Mouse (Mus musculus) midbrain, embryonic 15.5 days (tissue): ENCODE measurements at regions not wholly inside any gene's neighbourhood (a gene's known extent, or its start where the extent isn't known, plus 50 kb on each side); places are given as distances from the start of the nearest gene placed in this dataset.

ENCODE experiments used
- ATAC-seq: fragments of 200-750 bp; cut with Nextera tagmentation; replicated peaks from 2 replicates; pipeline ENCODE4 v1.8.0; 2017; ENCODE audit warnings: moderate TSS enrichment
- H3K27ac ChIP-seq: fragments of 300-500 bp; sonication (generic); 2 replicates; pipeline ENCODE4 v1.5.1; 2015; ENCODE audit warnings: mild to moderate bottlenecking, inconsistent platforms
- H3K27me3 ChIP-seq: fragments of 300-500 bp; sonication (generic); replicated peaks from 2 replicates; pipeline ENCODE4 v1.6.1; 2015; ENCODE audit warnings: inconsistent platforms
- H3K36me3 ChIP-seq: fragments of 300-500 bp; sonication (generic); replicated peaks from 2 replicates; pipeline ENCODE4 v1.6.1; 2015; ENCODE audit warnings: inconsistent platforms
- H3K4me1 ChIP-seq: fragments of 300-500 bp; sonication (generic); 2 replicates; pipeline ENCODE4 v1.6.1; 2015; ENCODE audit warnings: inconsistent platforms
- H3K4me2 ChIP-seq: fragments of 300-500 bp; sonication (generic); 2 replicates; pipeline ENCODE4 v1.6.1; 2015; ENCODE audit warnings: inconsistent platforms, mild to moderate bottlenecking, moderate library complexity
- H3K4me3 ChIP-seq: fragments of 300-500 bp; sonication (generic); 2 replicates; pipeline ENCODE4 v1.5.1; 2015; ENCODE audit warnings: mild to moderate bottlenecking, inconsistent platforms
- H3K9ac ChIP-seq: fragments of 300-500 bp; sonication (generic); 2 replicates; pipeline ENCODE4 v1.6.1; 2015; ENCODE audit warnings: mild to moderate bottlenecking, inconsistent platforms
- H3K9me3 ChIP-seq: fragments of 300-500 bp; sonication (generic); 2 replicates; pipeline ENCODE4 v1.6.1; 2016; ENCODE audit warnings: inconsistent platforms
- WGBS: fragments of 180-500 bp; shearing (Covaris S2); methylation state at CpG from one replicate; pipeline ENCODE4 v1.1.7; 2015; ENCODE audit warnings: mixed read lengths; 5-methylcytosine and 5-hydroxymethylcytosine counted together

DNA sequence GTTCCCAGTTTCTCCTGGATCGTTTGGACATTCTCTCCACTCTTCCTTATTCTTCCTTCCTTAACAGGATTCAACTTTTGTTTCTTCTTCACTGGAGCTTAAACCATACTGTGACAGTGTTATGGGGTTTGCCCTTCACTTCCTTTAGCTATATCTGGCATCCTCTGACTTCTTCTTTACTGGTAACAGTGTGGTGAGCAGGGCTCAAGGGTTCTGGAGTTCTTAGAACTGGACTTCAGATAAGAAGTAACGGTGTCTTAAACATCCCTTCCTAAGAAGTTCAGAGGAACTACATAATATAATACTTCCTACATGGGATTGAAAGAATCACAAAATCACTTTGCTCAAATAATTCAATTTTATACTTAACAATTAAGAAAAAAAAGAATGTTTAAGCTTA lies 237.5 kb upstream of the Cited2 start:
- ATAC-seq = no peak
- Histone ChIP-seq H3K4me2 (no peak overlapping the region), H3K4me1 (no peaks in the 10 kb centered on the region), H3K36me3 (no peaks in the 10 kb centered on the region), H3K27ac (no peak overlapping the region), H3K4me3 (no peak overlapping the region), H3K9ac (no peak overlapping the region), H3K27me3 (no peaks in the 10 kb centered on the region), H3K9me3 (no peaks in the 10 kb centered on the region)
- 95% methylated on average over 2 of the region's 2 CpGs for WGBS

- ATAC-seq = no peak
- Histone ChIP-seq H3K4me2 (no peak overlapping the region), H3K27me3 (no peaks in the 10 kb centered on the region), H3K9ac (no peak overlapping the region), H3K36me3 (no peaks in the 10 kb centered on the region), H3K4me1 (no peaks in the 10 kb centered on the region), H3K4me3 (no peak overlapping the region), H3K9me3 (no peaks in the 10 kb centered on the region), H3K27ac (no peak overlapping the region)
- WGBS = 97% methylated on average over 3 of the region's 3 CpGs
Measured at GRCm38 (mm10) chr10:17486011-17486410, 237.0 kb upstream of the Cited2 start.

DNA sequence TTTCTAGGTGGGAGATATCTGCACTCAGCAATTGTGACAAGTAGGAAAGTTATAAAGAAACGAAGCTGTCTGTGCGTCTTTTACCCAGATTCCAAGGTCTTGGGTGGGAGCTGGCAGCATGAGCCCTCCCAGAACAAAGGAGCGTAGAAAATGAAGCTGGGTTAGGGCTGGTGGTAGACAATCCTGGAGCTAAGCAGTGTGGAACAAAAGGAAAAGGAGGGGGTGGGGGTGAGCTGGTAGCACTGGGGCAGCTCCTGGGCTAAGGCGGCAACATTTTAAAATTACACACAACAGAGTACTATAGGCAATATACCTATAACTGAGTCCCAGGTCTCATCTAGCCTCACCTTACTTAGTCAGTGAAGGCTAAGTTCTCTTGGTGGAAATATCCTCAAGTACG lies 235.6 kb upstream of the Cited2 start:
- no peak overlapping the region for H3K27ac ChIP-seq
- 0 out of 2 replicates have a peak, but pooled peaks have one; percentile 50 for ATAC-seq
- no peaks in the 10 kb centered on the region for H3K36me3 ChIP-seq
- no peak overlapping the region for H3K4me2 ChIP-seq
- H3K9ac ChIP-seq = no peak overlapping the region
- whole genome bisulfite sequencing = 48% methylated on average over 5 of the region's 5 CpGs
- no peaks in the 10 kb centered on the region for H3K4me1 ChIP-seq
- H3K27me3 ChIP-seq = no peaks in the 10 kb centered on the region
- H3K4me3 ChIP-seq = no peak overlapping the region
- no peaks in the 10 kb centered on the region for H3K9me3 ChIP-seq

- Histone ChIP-seq H3K27me3 (no peaks in the 10 kb centered on the region), H3K4me1 (no peaks in the 10 kb centered on the region), H3K9ac (no peak overlapping the region), H3K27ac (no peak overlapping the region), H3K36me3 (no peaks in the 10 kb centered on the region), H3K9me3 (no peaks in the 10 kb centered on the region), H3K4me2 (no peak overlapping the region), H3K4me3 (no peak overlapping the region)
- 94% methylated on average over 5 of the region's 5 CpGs for WGBS
- no peak for ATAC-seq
Measured at GRCm38 (mm10) chr10:17491611-17492305, 231.3 kb upstream of the Cited2 start.

DNA sequence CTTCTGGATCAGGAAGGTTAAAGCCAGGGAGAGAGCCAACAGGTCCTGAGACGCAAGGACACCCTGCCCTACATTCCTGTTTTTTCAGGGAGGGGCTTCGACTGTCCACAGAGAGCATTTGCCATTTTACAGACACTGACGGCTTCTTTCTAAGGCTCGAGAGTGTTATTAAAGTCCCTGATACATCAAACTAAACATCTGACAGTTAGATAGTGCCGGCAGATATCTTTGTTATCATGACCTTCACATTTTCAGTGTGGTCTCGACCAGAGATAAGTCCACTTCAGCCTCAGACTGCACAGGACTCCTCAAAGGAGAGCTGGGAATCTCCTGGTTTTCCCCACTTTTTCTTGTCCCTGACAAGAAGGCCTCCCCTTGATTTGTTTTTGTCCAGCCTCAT lies 229.9 kb upstream of the Cited2 start:
- 79% methylated on average over 6 of the region's 6 CpGs for WGBS
- Histone ChIP-seq H3K36me3 (no peaks in the 10 kb centered on the region), H3K4me2 (no peak overlapping the region), H3K27ac (no peak overlapping the region), H3K27me3 (no peaks in the 10 kb centered on the region), H3K4me1 (no peaks in the 10 kb centered on the region), H3K4me3 (no peak overlapping the region), H3K9ac (no peak overlapping the region), H3K9me3 (0 out of 2 replicates have a peak, but pooled peaks cover 2% of the 10 kb centered on the region)
- no peak for ATAC-seq

DNA sequence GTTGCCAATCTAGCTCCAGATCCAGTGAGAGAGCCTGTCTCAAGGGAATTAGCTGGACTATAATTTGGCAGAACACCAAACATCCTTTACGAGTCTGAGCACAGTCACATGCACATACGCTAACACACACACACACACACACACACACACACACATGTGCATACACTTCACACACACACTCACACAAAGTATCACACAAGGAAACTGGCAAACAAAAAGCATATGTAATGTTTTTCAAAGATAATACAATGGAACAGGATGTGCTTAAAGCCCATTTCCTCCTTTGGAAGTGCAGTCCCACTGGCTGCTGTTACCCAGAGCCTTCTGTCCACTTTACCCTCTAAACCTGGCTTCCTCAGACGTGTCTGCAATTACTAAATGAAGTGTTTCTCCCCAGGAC lies 226.2 kb upstream of the Cited2 start:
- 69% methylated on average over 3 of the region's 3 CpGs for WGBS
- ATAC-seq = no peak
- H3K9ac ChIP-seq = no peak overlapping the region
- H3K4me1 ChIP-seq = no peaks in the 10 kb centered on the region
- no peak overlapping the region for H3K4me3 ChIP-seq
- no peaks in the 10 kb centered on the region for H3K27me3 ChIP-seq
- no peaks in the 10 kb centered on the region for H3K36me3 ChIP-seq
- 0 out of 2 replicates have a peak, but pooled peaks cover 3% of the 10 kb centered on the region for H3K9me3 ChIP-seq
- no peak overlapping the region for H3K27ac ChIP-seq
- no peak overlapping the region for H3K4me2 ChIP-seq

DNA sequence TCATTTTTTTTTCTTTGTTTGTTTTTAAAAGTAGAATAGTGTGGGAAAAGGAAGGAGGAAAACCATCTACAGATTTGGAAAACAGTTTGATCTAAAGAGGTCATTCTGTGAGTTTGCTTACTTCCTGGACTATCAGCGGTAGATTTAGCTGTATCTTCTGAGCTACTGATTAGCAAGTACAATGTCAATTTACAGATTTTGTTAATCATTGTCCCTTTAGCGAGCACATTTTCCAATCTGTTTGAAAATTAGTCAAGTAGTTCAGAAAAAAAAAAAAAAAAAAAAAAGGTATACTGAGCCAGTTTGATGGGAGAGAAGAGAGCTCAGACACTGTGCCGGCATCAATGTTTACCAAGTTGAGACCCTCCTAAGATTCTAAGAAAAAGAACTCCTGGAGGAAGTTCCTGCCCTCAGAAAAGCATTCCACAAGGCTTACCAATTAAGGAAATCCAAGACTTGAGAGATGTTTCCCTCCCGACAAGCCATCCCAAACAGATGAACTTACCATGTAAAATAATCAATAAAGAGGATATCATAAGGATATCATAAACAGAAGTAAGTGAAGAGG lies 212.3 kb upstream of the Cited2 start:
- Histone ChIP-seq H3K4me3 (no peak overlapping the region), H3K27me3 (no peaks in the 10 kb centered on the region), H3K4me1 (no peaks in the 10 kb centered on the region), H3K9ac (no peak overlapping the region), H3K9me3 (no peaks in the 10 kb centered on the region), H3K36me3 (no peaks in the 10 kb centered on the region), H3K4me2 (no peak overlapping the region), H3K27ac (no peak overlapping the region)
- ATAC-seq = no peak
- 89% methylated on average over 4 of the region's 4 CpGs for WGBS

- no peak for ATAC-seq
- Histone ChIP-seq H3K4me1 (no peaks in the 10 kb centered on the region), H3K27ac (no peak overlapping the region), H3K9me3 (no peaks in the 10 kb centered on the region), H3K27me3 (no peaks in the 10 kb centered on the region), H3K4me3 (no peak overlapping the region), H3K4me2 (no peak overlapping the region), H3K36me3 (no peaks in the 10 kb centered on the region), H3K9ac (no peak overlapping the region)
- WGBS = 48% methylated on average over 12 of the region's 12 CpGs
Measured at GRCm38 (mm10) chr10:17511779-17512335, 211.2 kb upstream of the Cited2 start.

DNA sequence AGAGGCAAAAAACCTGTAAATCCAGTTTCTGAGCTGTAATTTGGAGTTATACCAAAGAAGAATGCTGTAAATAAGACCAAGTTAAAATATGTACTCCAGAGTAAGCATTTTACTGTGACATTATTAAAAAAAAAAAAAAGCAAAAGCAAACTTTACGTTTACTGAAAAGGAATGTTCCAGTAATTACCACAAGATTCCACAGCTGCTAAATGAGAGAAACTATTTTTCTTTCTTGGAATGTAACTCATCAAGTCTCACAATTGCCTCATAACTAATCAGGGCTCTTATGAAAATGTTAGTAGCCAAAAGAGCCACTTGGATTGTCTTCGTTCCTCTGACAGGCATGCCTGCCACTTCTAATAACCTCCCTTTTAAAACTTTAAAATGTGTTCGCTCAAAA lies 210.5 kb upstream of the Cited2 start:
- Histone ChIP-seq H3K4me3 (no peak overlapping the region), H3K9ac (no peak overlapping the region), H3K9me3 (no peaks in the 10 kb centered on the region), H3K27ac (no peak overlapping the region), H3K4me1 (no peaks in the 10 kb centered on the region), H3K4me2 (no peak overlapping the region), H3K27me3 (no peaks in the 10 kb centered on the region), H3K36me3 (no peaks in the 10 kb centered on the region)
- ATAC-seq = no peak
- 82% methylated on average over 3 of the region's 3 CpGs for WGBS

DNA sequence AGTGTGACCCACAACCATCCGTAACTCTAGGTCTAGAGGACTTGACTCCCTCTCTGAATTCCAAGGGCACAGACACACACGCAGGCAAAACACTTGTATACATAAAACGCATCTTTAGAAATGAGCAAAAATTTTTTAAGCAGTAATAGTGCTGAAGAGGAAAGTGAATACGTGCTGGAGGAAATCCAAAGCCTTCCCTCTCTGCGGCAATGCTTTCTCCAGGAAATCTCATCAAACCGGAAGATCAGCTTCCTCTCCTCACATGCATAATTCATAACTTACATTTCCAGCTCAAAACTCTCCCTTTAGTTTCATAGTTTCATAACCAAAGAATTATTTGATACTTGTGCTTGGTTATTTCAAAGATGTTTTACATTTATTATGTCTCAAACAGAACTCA lies 209.3 kb upstream of the Cited2 start:
- Histone ChIP-seq H3K9ac (no peak overlapping the region), H3K36me3 (no peaks in the 10 kb centered on the region), H3K4me2 (no peak overlapping the region), H3K4me3 (no peak overlapping the region), H3K27me3 (no peaks in the 10 kb centered on the region), H3K4me1 (no peaks in the 10 kb centered on the region), H3K27ac (no peak overlapping the region), H3K9me3 (no peaks in the 10 kb centered on the region)
- no peak for ATAC-seq
- WGBS = 90% methylated on average over 6 of the region's 6 CpGs

DNA sequence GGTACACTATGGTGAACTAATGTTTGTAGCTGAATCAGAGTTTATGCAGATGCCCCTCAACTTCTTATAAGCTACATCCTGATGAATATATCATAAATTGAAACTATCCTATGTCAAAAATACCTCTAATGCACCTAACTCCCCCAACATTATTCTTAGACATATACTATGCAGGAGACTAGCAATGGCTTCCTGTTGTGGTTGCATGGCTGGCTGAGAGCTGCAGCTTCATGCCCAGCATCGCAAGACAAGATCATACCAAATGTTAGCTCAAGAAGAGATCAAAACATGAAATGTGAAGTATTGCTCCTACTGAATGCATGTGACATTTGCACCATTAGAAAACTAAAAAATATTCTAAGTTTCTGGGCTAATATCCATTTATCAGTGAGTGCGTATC lies 206.9 kb upstream of the Cited2 start:
- H3K9ac ChIP-seq = no peak overlapping the region
- no peak overlapping the region for H3K4me3 ChIP-seq
- no peak for ATAC-seq
- WGBS = 92% methylated on average over 2 of the region's 2 CpGs
- H3K36me3 ChIP-seq = no peaks in the 10 kb centered on the region
- no peaks in the 10 kb centered on the region for H3K27me3 ChIP-seq
- no peak overlapping the region for H3K27ac ChIP-seq
- H3K4me1 ChIP-seq = no peaks in the 10 kb centered on the region
- no peak overlapping the region for H3K4me2 ChIP-seq
- H3K9me3 ChIP-seq = no peaks in the 10 kb centered on the region

GRCm38 (mm10) chr10:17518423-17519175 lies 204.4 kb upstream of the Cited2 start:
- Histone ChIP-seq H3K27ac (no peak overlapping the region), H3K9ac (no peak overlapping the region), H3K27me3 (no peaks in the 10 kb centered on the region), H3K4me3 (no peak overlapping the region), H3K9me3 (no peaks in the 10 kb centered on the region), H3K4me2 (no peak overlapping the region), H3K36me3 (no peaks in the 10 kb centered on the region), H3K4me1 (no peaks in the 10 kb centered on the region)
- WGBS = 70% methylated on average over 9 of the region's 9 CpGs
- ATAC-seq = 0 out of 2 replicates have a peak, but pooled peaks have one; percentile 14
